Mouse (Mus musculus) left cerebral cortex, postnatal 14 days (tissue): Measurements from ENCODE around the gene Defb35. TPM values are rescaled to one million over a fixed set of nuclear protein-coding genes. Genes with fewer than 3 reads are reported as not detected.
"Not testable (repeated sequence)": the region's sequence is repeated elsewhere in the genome, so short reads cannot be mapped to it uniquely, and the experiment has no call there.

ENCODE experiments used
- DNase-seq, 2 experiments: peaks; one replicate each; pipeline ENCODE4 v3.0.0; 2021 to 2022; ENCODE audit warnings: low spot score in 2 of 2, mixed read lengths in 1 of 2
- intact Hi-C: fragments of 180-260 bp; cut with DNase I; formaldehyde crosslinking; loops from one replicate; pipeline ENCODE4 v1.15.1; 2025
- long read RNA-seq, 2 experiments: library from polyadenylated mRNA; stranded (forward); transcript quantifications; one replicate each; pipeline ENCODE4 v2.0.0; 2021
- total RNA-seq, 2 experiments: library from RNA; stranded (reverse); gene quantifications; 2 replicates each; pipeline ENCODE4 v1.2.3; 2021

Gene Defb35
- total RNA-seq: not detected
- long read RNA-seq, experiment 1: 0 reads
- long read RNA-seq, experiment 2: 0 reads

- intact Hi-C loops, DNase-seq: not testable (repeated sequence)
Measured at GRCm38 (mm10) chr8:21938052-21938451, at the start of gene Defb35. Defb35 (plus strand) TSS chr8:21938352.

GRCm38 (mm10) chr8:21906290-21906689, 31.9 kb upstream of the Defb35 start, which contains the start of gene Defb11:
Defb11 (minus strand) TSS chr8:21906412.
- intact Hi-C loops, DNase-seq: not testable (repeated sequence)

GRCm38 (mm10) chr8:21911931-21912330, 26.2 kb upstream of the Defb35 start:
- intact Hi-C loops: no loop called here
- DNase-seq: no peak

GRCm38 (mm10) chr8:21912554-21912953, 25.6 kb upstream of the Defb35 start:
- no peak for DNase-seq
- intact Hi-C loops: no loop called here

GRCm38 (mm10) chr8:21915625-21916024, 22.5 kb upstream of the Defb35 start:
- peak in 1 of 2 experiments; percentile 22 for DNase-seq
- intact Hi-C loops: no loop called here

GRCm38 (mm10) chr8:21930754-21931153, 7.4 kb upstream of the Defb35 start:
- intact Hi-C loops, DNase-seq: not testable (repeated sequence)

- intact Hi-C loops: no loop called here
- DNase-seq: no peak
Measured at GRCm38 (mm10) chr8:21932610-21933009, 5.5 kb upstream of the Defb35 start, which contains the start of gene Defb15. Defb15 (minus strand) TSS chr8:21932710.

GRCm38 (mm10) chr8:21946462-21946861, 8.3 kb downstream of the Defb35 start, which contains the start of gene Defb13:
Defb13 (plus strand) TSS chr8:21946762.
- DNase-seq: no peak
- intact Hi-C loops: no loop called here

GRCm38 (mm10) chr8:21947311-21948017, 9.3 kb downstream of the Defb35 start:
- DNase-seq: no peak
- intact Hi-C loops: no loop called here

- peak; percentile 69 to 74 for DNase-seq
- intact Hi-C loops: loop anchor here (5.0 kb wide), 1 partner anchor 198 kb away; no protein-coding TSS in a partner anchor
Measured at GRCm38 (mm10) chr8:21955321-21955720, 17.2 kb downstream of the Defb35 start.

- intact Hi-C loops: loop anchor here (5.0 kb wide), 1 partner anchor 199 kb away; no protein-coding TSS in a partner anchor
- no peak for DNase-seq
Measured at GRCm38 (mm10) chr8:21956336-21956735, 18.2 kb downstream of the Defb35 start.

- DNase-seq: no peak
- intact Hi-C loops: loop anchor here (5.0 kb wide), 1 partner anchor 201 kb away; no protein-coding TSS in a partner anchor
Measured at GRCm38 (mm10) chr8:21958414-21958813, 20.3 kb downstream of the Defb35 start, which contains the start of gene Fam90a1a. Fam90a1a (plus strand) TSS chr8:21958714.

GRCm38 (mm10) chr8:21966646-21967045, 28.5 kb downstream of the Defb35 start:
- no peak for DNase-seq
- intact Hi-C loops: loop anchor here (10.0 kb wide), 1 partner anchor 972 kb away; no protein-coding TSS in a partner anchor

- intact Hi-C loops: loop anchor here (10.0 kb wide), 1 partner anchor 975 kb away; no protein-coding TSS in a partner anchor
- DNase-seq: no peak
Measured at GRCm38 (mm10) chr8:21969475-21969874, 31.3 kb downstream of the Defb35 start, which contains the start of gene Ccdc70. Ccdc70 (plus strand) TSS chr8:21969775.

GRCm38 (mm10) chr8:21978193-21978592, 40.0 kb downstream of the Defb35 start:
- DNase-seq: peak; percentile 35 to 58
- intact Hi-C loops: no loop called here

GRCm38 (mm10) chr8:21981664-21982337, 43.6 kb downstream of the Defb35 start:
- peak; percentile 43 to 58 for DNase-seq
- intact Hi-C loops: no loop called here
